Mouse (Mus musculus) heart, adult 18-20 months (tissue): Measurements from ENCODE around the gene Kcmf1. TPM values are rescaled to one million over a fixed set of nuclear protein-coding genes. Genes with fewer than 3 reads are reported as not detected.

Experiments used
- total RNA-seq, 2 experiments: library from RNA; stranded (reverse); gene quantifications; 2 replicates each; pipeline ENCODE4 v1.2.3; 2021

Kcmf1 gene
- total RNA-seq, 2 experiments from 2014 or later = 97.7 to 104 TPM

Other genes starting within 250 kb of the Kcmf1 start
- gene Tcf7l1, start 110.7 kb downstream of the Kcmf1 start, total RNA-seq = 1 to 10 TPM; 8.2 to 9.2 TPM
- 100 to 1,000 TPM in 1 of 2 experiments, 10 to 100 TPM in 1; 99.1 to 111 TPM for gene Tmsb10, start 58.8 kb upstream of the Kcmf1 start, total RNA-seq